Comparison of ENCODE assay signal across 8 mouse cellular contexts in genomic region chr2:73278131-73278854, GRCm38 (mm10). TPM values are rescaled to one million over a fixed set of nuclear protein-coding genes. Genes with fewer than 3 reads are reported as not detected.
DNase-seq lines count a peak whose midpoint lies in the region; ATAC-seq and TF ChIP-seq lines count a peak whose summit lies in the region.

No protein-coding gene starts in this region.

- H3K36me3 ChIP-seq in C2C12 (ENCODE audit: control insufficient read depth, insufficient read depth): no peaks in the 10 kb centered on the region
- no peaks in the 10 kb centered on the region for H3K36me3 ChIP-seq in heart, embryonic 12.5 days
- H3K36me3 ChIP-seq in kidney, embryonic 16.5 days (ENCODE audit: insufficient read depth, low read length): no peaks in the 10 kb centered on the region
- no peaks in the 10 kb centered on the region for H3K36me3 ChIP-seq in liver, adult 2 months (ENCODE audit: control insufficient read depth, insufficient read depth, low read length)
- H3K36me3 ChIP-seq in splenic B cell, adult 2 months (ENCODE audit: control insufficient read depth, insufficient read depth, low read length, poor library complexity, severe bottlenecking): no peaks in the 10 kb centered on the region

- DNase-seq in brain, adult 2 months (ENCODE audit: low read depth, low spot score): peak; percentile 95
- DNase-seq in liver, adult 2 months (ENCODE audit: extremely low read depth, low read depth, low spot score): peak; percentile 67
- DNase-seq in naive thymus-derived CD4-positive, alpha-beta T cell, adult 2 months (ENCODE audit: low read depth): peak; percentile 93
- peak; percentile 94 for DNase-seq in splenic B cell, adult 2 months (ENCODE audit: low read depth, low spot score)

- H3ac ChIP-seq in C2C12 (ENCODE audit: control insufficient read depth, insufficient read length, low read depth): no peak overlapping the region

- H3K9me3 ChIP-seq in heart, embryonic 12.5 days (replicated peaks): no peaks in the 10 kb centered on the region
- no peaks in the 10 kb centered on the region for H3K9me3 ChIP-seq in kidney, embryonic 16.5 days (ENCODE audit: low read length)

- no peak for TF ChIP-seq POLR2A in liver, adult 2 months (IDR thresholded peaks at IDR 0.05; ENCODE audit: extremely low read depth, insufficient read depth, low read length)

- H3K4me3 ChIP-seq in C2C12 (ENCODE audit: insufficient read depth, poor library complexity, severe bottlenecking): no peak overlapping the region
- peak overlapping the region; percentile 31 for H3K4me3 ChIP-seq in heart, embryonic 12.5 days
- peak overlapping the region; percentile 25; the same call in 1 of the 2 replicates for H3K4me3 ChIP-seq in kidney, embryonic 16.5 days (ENCODE audit: low read length)
- H3K4me3 ChIP-seq in liver, adult 2 months (ENCODE audit: insufficient read depth, low read depth, low read length): no peak overlapping the region

- ATAC-seq in erythroblast, adult 5-6 weeks (replicated peaks; ENCODE audit: low FRiP score, poor library complexity, severe bottlenecking): peak; percentile 85
- ATAC-seq in heart, embryonic 12.5 days (ENCODE audit: insufficient number of reproducible peaks, low FRiP score): no peak
- ATAC-seq in kidney, embryonic 16.5 days (ENCODE audit: low FRiP score, low TSS enrichment): no peak

- H3K27me3 ChIP-seq in C2C12 (ENCODE audit: control insufficient read depth, insufficient read depth, insufficient read length): peaks cover 29% of the 10 kb centered on the region
- peaks cover 60% of the 10 kb centered on the region for H3K27me3 ChIP-seq in heart, embryonic 12.5 days (replicated peaks)
- H3K27me3 ChIP-seq in kidney, embryonic 16.5 days (ENCODE audit: insufficient read depth, low read length): peaks cover 72% of the 10 kb centered on the region
- peaks cover 45% of the 10 kb centered on the region for H3K27me3 ChIP-seq in liver, adult 2 months (ENCODE audit: control insufficient read depth, insufficient read depth, low read length)
- peaks cover 8% of the 10 kb centered on the region for H3K27me3 ChIP-seq in splenic B cell, adult 2 months (ENCODE audit: control insufficient read depth, insufficient read depth, low read length, poor library complexity, severe bottlenecking)

- H3K79me2 ChIP-seq in C2C12 (ENCODE audit: control insufficient read depth, insufficient read depth): no peaks in the 10 kb centered on the region
- H3K79me2 ChIP-seq in liver, adult 2 months (ENCODE audit: control insufficient read depth, insufficient read depth, low read length): no peaks in the 10 kb centered on the region

- H3K4me1 ChIP-seq in heart, embryonic 12.5 days (replicated peaks): peaks cover 48% of the 10 kb centered on the region
- peaks cover 36% of the 10 kb centered on the region for H3K4me1 ChIP-seq in kidney, embryonic 16.5 days (ENCODE audit: insufficient read depth, low read length)
- peaks cover 3% of the 10 kb centered on the region for H3K4me1 ChIP-seq in liver, adult 2 months (ENCODE audit: control insufficient read depth, insufficient read depth, low read length)

- no peak overlapping the region for H3K9ac ChIP-seq in heart, embryonic 12.5 days
- no peak overlapping the region for H3K9ac ChIP-seq in kidney, embryonic 16.5 days (replicated peaks; ENCODE audit: low read length)
- no peak overlapping the region for H3K9ac ChIP-seq in liver, adult 2 months (ENCODE audit: low read depth, low read length)

- TF ChIP-seq CTCF in C2C12 (IDR thresholded peaks at IDR 0.05; ENCODE audit: control insufficient read depth, insufficient read depth, insufficient read length): peak; percentile 88
- TF ChIP-seq CTCF in liver, adult 2 months (IDR thresholded peaks at IDR 0.05; ENCODE audit: low read depth, low read length): peak; percentile 98

- H3K4me2 ChIP-seq in heart, embryonic 12.5 days: peak overlapping the region; percentile 62
- H3K4me2 ChIP-seq in kidney, embryonic 16.5 days (replicated peaks; ENCODE audit: low read depth, low read length): peak overlapping the region; percentile 8; the same call in 1 of the 2 replicates

- 3% methylated on average over 20 of the region's 20 CpGs for WGBS in heart, embryonic 12.5 days
- 3% methylated on average over 20 of the region's 20 CpGs for WGBS in kidney, embryonic 16.5 days
- 4% methylated on average over 20 of the region's 20 CpGs for WGBS in liver, adult 2 months

- no peaks in the 10 kb centered on the region for H3K79me3 ChIP-seq in C2C12 (ENCODE audit: low read depth)

- no peak overlapping the region for H3K27ac ChIP-seq in heart, embryonic 12.5 days (ENCODE audit: poor library complexity, severe bottlenecking)
- no peak overlapping the region for H3K27ac ChIP-seq in kidney, embryonic 16.5 days (ENCODE audit: low read length)
- H3K27ac ChIP-seq in liver, adult 2 months (replicated peaks; ENCODE audit: insufficient read depth, low read depth, low read length): no peak overlapping the region

TF ChIP-seq in C2C12, 6 proteins besides CTCF, POLR2A, EP300 and RAD21:
- TF ChIP-seq USF1 (IDR thresholded peaks at IDR 0.05; ENCODE audit: low read depth) (no peak), FOSL1 (IDR thresholded peaks at IDR 0.05; ENCODE audit: insufficient read depth, low read length, poor library complexity, severe bottlenecking) (no peak)

RNA-seq across cellular contexts. Expression of gene Sp9, which starts 6.6 kb away (rescaled TPM):
- 0.02 TPM for polyA plus RNA-seq in C2C12 (2012; fragmentation: generic; extraction: Trizol)
- total RNA-seq in erythroblast, adult 5-6 weeks (2015; ENCODE audit: low replicate concordance): not detected in 2 replicates
- 0.51 TPM in 1 of 2 replicates, not detected in the other for total RNA-seq in erythroblast, adult 5-6 weeks (2017; ENCODE audit: low replicate concordance)
- polyA plus RNA-seq in heart, embryonic 12.5 days (2016; fragmentation: Nextera tagmentation; extraction: Ambion mirVana): not detected in 2 replicates
- not detected in 2 replicates for polyA plus RNA-seq in kidney, embryonic 16.5 days (2015; fragmentation: Nextera tagmentation; extraction: Ambion mirVana)
- not detected in 2 replicates for total RNA-seq in liver, adult 2 months (2014; rRNA removed)
- not detected in 2 replicates for polyA plus RNA-seq in liver, adult 2 months (2012; rRNA removed)

RNA-seq across cellular contexts. Expression of gene Scrn3, which starts 34.1 kb away (rescaled TPM):
- polyA plus RNA-seq in C2C12 (2012; fragmentation: generic; extraction: Trizol): 7.0 TPM
- total RNA-seq in erythroblast, adult 5-6 weeks (2015; ENCODE audit: low replicate concordance): 19.2 and 21.1 TPM in 2 replicates
- total RNA-seq in erythroblast, adult 5-6 weeks (2017; ENCODE audit: low replicate concordance): 32.5 and 33.6 TPM in 2 replicates
- 14.9 and 16.5 TPM in 2 replicates for polyA plus RNA-seq in heart, embryonic 12.5 days (2016; fragmentation: Nextera tagmentation; extraction: Ambion mirVana)
- polyA plus RNA-seq in kidney, embryonic 16.5 days (2015; fragmentation: Nextera tagmentation; extraction: Ambion mirVana): 19.2 and 19.3 TPM in 2 replicates
- 37.3 and 41.3 TPM in 2 replicates for total RNA-seq in liver, adult 2 months (2014; rRNA removed)
- 16.0 and 18.6 TPM in 2 replicates for polyA plus RNA-seq in liver, adult 2 months (2012; rRNA removed)

RNA-seq across cellular contexts. Expression of gene Cir1, which starts 34.2 kb away (rescaled TPM):
- polyA plus RNA-seq in C2C12 (2012; fragmentation: generic; extraction: Trizol): 3.4 TPM
- total RNA-seq in erythroblast, adult 5-6 weeks (2015; ENCODE audit: low replicate concordance): 57.6 and 67.9 TPM in 2 replicates
- 76.7 and 127 TPM in 2 replicates for total RNA-seq in erythroblast, adult 5-6 weeks (2017; ENCODE audit: low replicate concordance)
- polyA plus RNA-seq in heart, embryonic 12.5 days (2016; fragmentation: Nextera tagmentation; extraction: Ambion mirVana): 15.2 and 19.0 TPM in 2 replicates
- 20.5 and 20.7 TPM in 2 replicates for polyA plus RNA-seq in kidney, embryonic 16.5 days (2015; fragmentation: Nextera tagmentation; extraction: Ambion mirVana)
- 9.8 and 11.9 TPM in 2 replicates for total RNA-seq in liver, adult 2 months (2014; rRNA removed)
- 2.0 TPM in 2 replicates for polyA plus RNA-seq in liver, adult 2 months (2012; rRNA removed)

RNA-seq across cellular contexts. Expression of gene Ola1, which starts 59.6 kb away (rescaled TPM):
- polyA plus RNA-seq in C2C12 (2012; fragmentation: generic; extraction: Trizol): 40.4 TPM
- 31.8 and 31.9 TPM in 2 replicates for total RNA-seq in erythroblast, adult 5-6 weeks (2015; ENCODE audit: low replicate concordance)
- 23.3 and 27.5 TPM in 2 replicates for total RNA-seq in erythroblast, adult 5-6 weeks (2017; ENCODE audit: low replicate concordance)
- 72.0 and 74.4 TPM in 2 replicates for polyA plus RNA-seq in heart, embryonic 12.5 days (2016; fragmentation: Nextera tagmentation; extraction: Ambion mirVana)
- polyA plus RNA-seq in kidney, embryonic 16.5 days (2015; fragmentation: Nextera tagmentation; extraction: Ambion mirVana): 79.4 and 89.1 TPM in 2 replicates
- 23.9 and 32.2 TPM in 2 replicates for total RNA-seq in liver, adult 2 months (2014; rRNA removed)
- polyA plus RNA-seq in liver, adult 2 months (2012; rRNA removed): 3.9 and 5.5 TPM in 2 replicates

Comparison
In these comparisons a context has a peak if more than half of its experiments do, and no peak if none do; other contexts are left out.
1. H3K4me3 ChIP-seq: peak in heart, embryonic 12.5 days (single experiment) and kidney, embryonic 16.5 days (single experiment); none in C2C12 (single experiment) and liver, adult 2 months (single experiment).
2. Peak in every context shown above with its lines, with median percentiles within 50 percentile points of each other: DNase-seq.